Mouse (Mus musculus): ENCODE measurements around the gene Lhx4.

DNA sequence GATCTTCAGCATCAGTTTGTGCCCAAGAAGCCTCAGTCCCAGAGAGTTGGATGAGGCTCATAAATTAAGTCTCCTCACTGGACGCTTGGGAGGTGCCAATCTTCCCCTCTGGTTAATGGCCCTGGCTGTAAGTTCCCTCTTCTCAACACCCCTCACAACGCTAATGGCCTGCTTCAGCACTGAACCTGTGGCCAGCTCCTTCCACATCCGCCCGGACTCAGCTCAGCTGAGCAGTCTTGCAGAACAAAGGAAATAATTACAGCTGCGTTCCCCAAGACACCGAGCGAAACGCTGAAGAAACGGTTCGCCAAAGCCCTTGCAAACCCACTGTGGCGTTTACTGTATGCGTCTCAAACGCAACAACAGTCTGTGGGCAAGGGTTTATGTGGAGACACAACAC, 29.3 kb downstream of the Lhx4 start:
- TF ChIP-seq CTCF (IDR thresholded peaks at IDR 0.05; ENCODE audit: low read depth, low read length) (no peak), POLR2A (IDR thresholded peaks at IDR 0.05; ENCODE audit: extremely low read depth, insufficient read depth, low read length) (no peak)

Data from liver, adult 2 months (tissue).